Mouse (Mus musculus): ENCODE data around the gene 5730522E02Rik. TPM values are rescaled to one million over a fixed set of nuclear protein-coding genes. Genes with fewer than 3 reads are reported as not detected.

Gene 5730522E02Rik
- total RNA-seq, 2 experiments from 2014 or later, result not detected

- no peak for ATAC-seq (replicated peaks; ENCODE audit: low FRiP score, poor library complexity, severe bottlenecking)
These were observed 356.3 kb downstream of the 5730522E02Rik start for GRCm38 (mm10) chr11:25854216-25854615.

DNA sequence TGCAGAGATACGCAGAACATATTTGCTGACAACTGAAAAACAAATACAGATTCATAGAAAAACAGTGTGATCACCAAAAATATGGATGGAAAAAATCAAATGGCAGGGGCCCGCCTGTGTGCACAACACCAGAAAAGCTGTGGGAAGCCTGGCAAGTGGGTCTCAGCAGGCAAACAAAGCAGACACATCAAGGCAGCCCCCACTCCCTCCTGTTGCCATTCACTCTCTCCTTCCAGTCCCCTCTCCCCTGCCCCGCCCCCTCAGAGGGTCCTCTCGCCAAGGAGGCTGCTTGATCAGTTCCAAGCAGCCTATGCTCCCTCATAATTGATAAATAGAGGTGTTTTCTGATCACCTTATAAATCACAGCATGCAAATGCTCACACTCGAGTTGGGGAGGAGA, 357.5 kb downstream of the 5730522E02Rik start:
- no peak for ATAC-seq (replicated peaks; ENCODE audit: low FRiP score, poor library complexity, severe bottlenecking)

DNA sequence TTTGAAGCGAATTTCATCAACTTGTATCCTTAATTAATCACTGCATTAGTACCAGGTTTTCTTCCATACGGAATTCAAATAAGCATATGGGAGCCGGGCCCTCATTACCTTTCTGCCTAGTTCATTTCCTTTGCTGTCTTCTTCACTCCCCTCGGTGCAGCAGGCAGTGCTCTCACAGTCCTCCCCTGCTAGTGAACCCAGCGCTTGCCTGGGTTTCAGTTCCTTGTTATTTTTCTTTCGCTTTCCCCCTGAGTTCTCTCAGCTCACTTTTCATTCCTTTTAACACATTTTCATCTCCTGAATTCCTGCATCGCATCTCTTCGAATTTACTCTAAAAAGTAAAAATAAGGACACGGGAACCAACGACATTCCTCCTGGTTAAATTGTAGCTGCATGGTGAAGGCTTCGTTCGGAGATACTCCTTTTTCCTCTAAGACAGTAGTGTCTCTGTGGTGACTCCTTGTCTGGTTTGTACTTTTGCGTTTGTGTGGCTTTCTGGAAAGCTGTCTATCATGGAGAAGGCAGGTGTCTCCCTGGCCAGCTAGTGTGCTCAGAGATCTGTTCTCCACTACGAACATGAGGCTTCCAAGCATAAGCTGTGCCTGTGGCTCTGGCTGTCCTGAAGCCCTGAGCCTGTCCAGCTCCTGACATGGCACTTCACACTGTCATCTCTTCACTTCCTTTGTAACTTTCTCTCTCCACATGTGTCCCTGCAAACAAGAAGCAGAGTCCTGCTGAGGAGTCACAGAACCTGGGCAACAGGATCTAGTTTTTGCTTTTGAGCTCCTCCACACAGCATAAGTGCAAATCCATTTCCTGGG, 361.5 kb downstream of the 5730522E02Rik start:
- no peak for ATAC-seq (replicated peaks; ENCODE audit: low FRiP score, poor library complexity, severe bottlenecking)

- no peak for ATAC-seq (replicated peaks; ENCODE audit: low FRiP score, poor library complexity, severe bottlenecking)
These were observed 372.1 kb downstream of the 5730522E02Rik start for GRCm38 (mm10) chr11:25838451-25838850.

GRCm38 (mm10) chr11:25819789-25820188, 390.8 kb downstream of the 5730522E02Rik start:
- no peak for ATAC-seq (replicated peaks; ENCODE audit: low FRiP score, poor library complexity, severe bottlenecking)

- ATAC-seq (replicated peaks; ENCODE audit: low FRiP score, poor library complexity, severe bottlenecking), result no peak
These were observed 397.1 kb downstream of the 5730522E02Rik start for GRCm38 (mm10) chr11:25813446-25813845.

DNA sequence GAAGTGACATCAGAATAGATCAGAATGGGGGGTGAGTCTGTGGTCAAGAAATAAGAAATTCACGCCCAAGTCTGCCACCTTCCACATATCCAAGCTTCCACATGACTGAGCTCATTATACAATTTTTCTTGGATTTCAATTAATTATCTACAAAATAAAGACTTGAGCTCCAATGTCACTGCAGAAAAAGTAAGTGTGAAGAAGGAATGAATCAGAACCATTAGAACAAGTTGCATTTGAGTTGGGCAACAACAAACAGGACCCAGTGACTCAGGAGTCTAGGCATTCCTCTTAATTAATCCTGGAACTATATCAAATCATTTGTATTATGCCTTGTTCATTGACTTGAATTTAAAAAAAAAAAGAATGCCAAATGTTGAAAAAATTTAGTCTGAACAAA, 422.9 kb downstream of the 5730522E02Rik start:
- ATAC-seq (replicated peaks; ENCODE audit: low FRiP score, poor library complexity, severe bottlenecking), result no peak

- no peak for ATAC-seq (replicated peaks; ENCODE audit: low FRiP score, poor library complexity, severe bottlenecking)
These were observed 438.3 kb downstream of the 5730522E02Rik start for GRCm38 (mm10) chr11:25772231-25772630.

GRCm38 (mm10) chr11:25770991-25771568, 439.5 kb downstream of the 5730522E02Rik start:
- no peak for ATAC-seq (replicated peaks; ENCODE audit: low FRiP score, poor library complexity, severe bottlenecking)

GRCm38 (mm10) chr11:25767584-25768333, 442.8 kb downstream of the 5730522E02Rik start:
- ATAC-seq (replicated peaks; ENCODE audit: low FRiP score, poor library complexity, severe bottlenecking), result no peak

DNA sequence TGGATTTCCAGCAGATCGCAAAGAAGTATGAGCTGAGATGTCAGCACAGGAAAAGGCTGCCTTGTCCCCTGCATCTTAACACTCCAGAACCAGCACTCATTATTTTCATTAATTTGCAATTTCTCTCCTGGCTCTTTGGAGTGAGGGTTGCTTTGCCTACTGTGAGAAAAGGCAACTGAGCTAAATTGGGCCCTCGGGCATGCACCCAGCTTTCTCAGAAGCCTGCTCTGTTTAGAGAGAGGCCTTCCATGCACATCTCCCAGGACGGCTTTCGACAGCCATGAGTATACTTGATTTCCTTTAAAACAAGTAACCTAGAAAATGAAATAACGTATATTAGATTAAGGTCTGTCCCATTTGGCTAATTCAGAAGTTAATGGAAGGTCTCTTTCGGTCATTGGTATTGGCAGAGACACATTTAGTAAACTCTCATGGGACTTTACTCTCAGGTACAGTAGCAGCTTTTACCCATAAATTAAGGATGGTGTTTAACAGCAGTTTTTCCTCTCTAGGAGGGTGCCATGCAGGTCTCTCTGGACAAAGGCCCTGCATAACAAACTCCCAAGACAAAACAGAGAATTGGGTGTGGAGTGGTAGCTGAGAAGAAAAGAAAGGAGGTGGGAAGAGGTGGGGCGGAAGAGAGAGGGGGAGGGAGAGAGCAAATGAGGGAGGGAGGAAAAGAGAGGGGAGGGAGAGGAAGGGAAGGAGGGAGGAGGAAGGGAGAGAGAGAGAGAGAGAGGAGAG, 457.2 kb downstream of the 5730522E02Rik start:
- ATAC-seq (replicated peaks; ENCODE audit: low FRiP score, poor library complexity, severe bottlenecking), result no peak

DNA sequence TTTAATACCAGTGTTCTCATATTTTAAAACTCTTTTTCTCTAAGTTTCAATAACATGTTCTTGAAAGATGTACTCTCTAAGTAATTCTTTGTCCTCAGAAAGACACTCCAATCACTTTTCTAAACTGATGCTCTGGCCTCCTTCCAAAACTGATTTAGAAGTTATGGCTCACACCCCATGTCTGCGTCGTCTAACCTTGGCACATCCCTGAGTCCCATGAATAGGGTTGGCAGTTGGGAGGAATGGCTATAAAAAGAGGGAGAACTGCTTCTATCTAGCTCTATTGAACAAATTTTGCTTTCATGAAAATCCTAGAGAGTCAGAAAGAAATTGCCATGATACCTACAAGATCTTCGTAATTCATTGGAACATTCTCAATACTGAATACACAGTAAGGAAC, 458.1 kb downstream of the 5730522E02Rik start:
- no peak for ATAC-seq (replicated peaks; ENCODE audit: low FRiP score, poor library complexity, severe bottlenecking)

DNA sequence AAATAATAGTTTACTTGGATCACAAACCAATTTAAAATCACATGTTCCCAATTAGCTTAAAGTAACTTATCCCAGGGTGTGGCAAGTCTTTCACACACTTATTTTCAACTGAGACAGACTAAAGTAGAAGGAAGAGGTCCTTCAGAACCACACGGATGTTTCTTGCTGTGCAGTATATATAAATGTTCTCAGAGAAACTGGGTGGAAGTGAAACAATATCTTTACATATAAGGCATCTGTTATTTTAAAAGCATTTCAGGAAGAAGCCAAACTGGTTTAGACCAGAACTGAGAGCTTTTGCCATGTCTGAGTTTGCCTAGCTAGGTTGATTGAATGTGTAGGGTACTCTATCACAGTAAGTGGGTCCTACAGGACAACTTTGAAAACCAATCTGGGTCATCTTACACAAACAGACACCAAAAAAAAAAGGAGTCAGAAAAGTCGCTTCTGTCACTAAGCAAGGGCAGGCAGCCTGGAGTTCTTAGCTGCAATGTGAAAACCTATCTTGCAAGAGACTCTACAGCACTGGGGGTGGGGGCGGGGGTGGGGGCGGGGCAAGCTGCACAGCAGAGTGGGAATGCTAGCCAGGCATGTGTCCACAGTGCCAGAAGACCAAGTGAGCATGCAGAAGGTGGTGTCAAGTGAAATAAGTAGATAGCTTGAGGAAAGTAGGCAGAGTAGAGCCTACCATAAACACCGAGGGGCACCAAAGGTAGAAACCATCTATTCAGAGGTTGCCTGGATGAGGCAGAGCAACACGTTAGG, 463.3 kb downstream of the 5730522E02Rik start:
- ATAC-seq (replicated peaks; ENCODE audit: low FRiP score, poor library complexity, severe bottlenecking), result no peak

DNA sequence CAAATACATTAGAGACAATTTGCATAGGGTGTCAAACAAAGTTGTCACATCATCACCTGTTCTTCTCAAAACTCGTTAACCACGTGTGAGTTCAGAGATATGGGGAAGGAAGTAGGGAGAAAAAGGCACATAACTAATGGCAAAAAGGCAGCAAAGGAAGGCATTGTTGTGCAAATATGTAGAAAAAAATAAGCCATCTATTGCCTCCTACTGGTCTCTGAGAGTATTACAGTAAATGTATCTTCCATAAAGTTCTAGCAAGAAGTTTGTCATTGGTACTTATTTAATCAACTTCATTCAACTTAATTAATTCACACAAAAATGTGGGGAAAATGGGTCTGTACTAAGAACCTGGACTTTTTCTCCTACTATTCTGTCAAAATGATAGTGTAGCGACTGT, 466.9 kb downstream of the 5730522E02Rik start:
- ATAC-seq (replicated peaks; ENCODE audit: low FRiP score, poor library complexity, severe bottlenecking), result no peak

DNA sequence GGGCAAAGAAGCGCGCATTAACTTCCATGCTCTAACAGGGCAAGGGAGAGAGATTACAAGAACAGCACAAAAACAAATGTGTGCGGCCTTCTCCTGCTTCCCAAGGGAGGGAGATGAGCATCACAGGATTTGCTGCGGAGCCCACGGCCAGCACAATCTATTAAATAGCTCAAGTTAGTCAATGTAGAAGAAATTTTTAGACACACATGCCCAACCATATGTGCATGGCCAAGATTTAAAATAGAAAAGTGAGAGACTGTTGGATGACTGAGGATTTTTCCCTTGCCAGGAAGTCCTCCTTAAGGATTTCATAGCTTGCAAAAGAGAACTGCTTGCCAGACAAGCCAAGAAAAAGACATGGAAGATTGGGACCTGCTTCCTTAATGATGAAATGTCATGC, 473.3 kb downstream of the 5730522E02Rik start:
- no peak for ATAC-seq (replicated peaks; ENCODE audit: low FRiP score, poor library complexity, severe bottlenecking)

GRCm38 (mm10) chr11:25729476-25729875, 481.1 kb downstream of the 5730522E02Rik start:
- ATAC-seq (replicated peaks; ENCODE audit: low FRiP score, poor library complexity, severe bottlenecking), result no peak

DNA sequence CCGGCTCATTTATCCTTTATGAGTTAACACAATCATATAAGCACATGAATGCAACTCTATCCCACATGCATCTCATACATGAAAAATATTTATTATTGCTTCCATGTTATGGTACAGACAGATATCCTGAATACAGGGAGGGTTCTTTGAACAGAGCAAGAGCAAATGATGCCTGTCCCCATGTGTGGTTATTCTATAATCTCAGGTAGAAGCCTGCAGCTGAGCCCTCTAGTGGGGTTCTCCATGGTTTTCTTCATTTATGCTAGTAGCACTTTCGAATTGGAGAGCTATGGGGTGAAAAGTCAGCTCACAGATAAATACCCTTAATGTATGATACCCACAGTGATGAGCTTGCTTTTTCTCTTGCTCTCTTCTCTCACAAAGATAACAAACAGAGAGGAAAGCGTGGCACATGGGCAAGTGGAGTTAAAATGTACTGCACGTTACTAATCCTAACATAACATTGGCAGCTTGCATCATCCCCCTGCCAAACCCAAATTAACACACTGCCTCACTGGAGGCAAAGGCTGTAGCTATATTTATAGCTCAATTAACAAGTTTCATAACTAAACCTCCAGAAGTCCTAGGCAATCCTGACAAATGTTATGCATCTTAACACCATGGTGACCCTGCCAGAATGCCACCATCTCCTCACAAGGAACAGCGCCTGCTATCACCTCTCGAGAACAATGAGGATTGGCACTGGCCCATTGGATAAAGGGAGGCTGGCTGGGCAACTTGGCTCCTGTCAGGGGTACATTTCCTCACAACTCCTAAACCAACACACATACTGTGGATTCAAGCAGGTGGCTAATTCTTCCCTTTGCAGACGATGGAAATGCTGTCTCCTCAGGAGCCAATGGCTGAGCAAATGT, 494.9 kb downstream of the 5730522E02Rik start:
- no peak for ATAC-seq (replicated peaks; ENCODE audit: low FRiP score, poor library complexity, severe bottlenecking)

GRCm38 (mm10) chr11:25710559-25710958, 500.0 kb downstream of the 5730522E02Rik start:
- no peak for ATAC-seq (replicated peaks; ENCODE audit: low FRiP score, poor library complexity, severe bottlenecking)
